Mouse (Mus musculus): ENCODE measurements at regions not wholly inside any gene's neighbourhood (a gene's known extent, or its start where the extent isn't known, plus 50 kb on each side); places are given as distances from the start of the nearest gene placed in this dataset.

- Histone ChIP-seq H3K4me1 (ENCODE audit: control insufficient read depth, insufficient read depth, low read length) (no peaks in the 10 kb centered on the region), H3K4me3 (ENCODE audit: insufficient read depth, low read length) (no peak overlapping the region), H3K27ac (ENCODE audit: insufficient read depth, low read length) (no peak overlapping the region)
- TF ChIP-seq POLR2A (IDR thresholded peaks at IDR 0.05; ENCODE audit: extremely low read depth, insufficient read depth, low read length) (no peak), CTCF (IDR thresholded peaks at IDR 0.05; ENCODE audit: extremely low read depth, insufficient read depth, low read length) (no peak)
Observed at GRCm38 (mm10) chr16:73670516-73670915, 741.1 kb downstream of the Robo2 start.

GRCm38 (mm10) chr16:73652976-73653690, 758.5 kb downstream of the Robo2 start:
- no peak for TF ChIP-seq CTCF (IDR thresholded peaks at IDR 0.05; ENCODE audit: extremely low read depth, insufficient read depth, low read length)
- TF ChIP-seq POLR2A (IDR thresholded peaks at IDR 0.05; ENCODE audit: extremely low read depth, insufficient read depth, low read length): no peak
- no peaks in the 10 kb centered on the region for H3K4me1 ChIP-seq (ENCODE audit: control insufficient read depth, insufficient read depth, low read length)
- H3K27ac ChIP-seq (ENCODE audit: insufficient read depth, low read length): no peak overlapping the region
- no peak overlapping the region for H3K4me3 ChIP-seq (ENCODE audit: insufficient read depth, low read length)

DNA sequence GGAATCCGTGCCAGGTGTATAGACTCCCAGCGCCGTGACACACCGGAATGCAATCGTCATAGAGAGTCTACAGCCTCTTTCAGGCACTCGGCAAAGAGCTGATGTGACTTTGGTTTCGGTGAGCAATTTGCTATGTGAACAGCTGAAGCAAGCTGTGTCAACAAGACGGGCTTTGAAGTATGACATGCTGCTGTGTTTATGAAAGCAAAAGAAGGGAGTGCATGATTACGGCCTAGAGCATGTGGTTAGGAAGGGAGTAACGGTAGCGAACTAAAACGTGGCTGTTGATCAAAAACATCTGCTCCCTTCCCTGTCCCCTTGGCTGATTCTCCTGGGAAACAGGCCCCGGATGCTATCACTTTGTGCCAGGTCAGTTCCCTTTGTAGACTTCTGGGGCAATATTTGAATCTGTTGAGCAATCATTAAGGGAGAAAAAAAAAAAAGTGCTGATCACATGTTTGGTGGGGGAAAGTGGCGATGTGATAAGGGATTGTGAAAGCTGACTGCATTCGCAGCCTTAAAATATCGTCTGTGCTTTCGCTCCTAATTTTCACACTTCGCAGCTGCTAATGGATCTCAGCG, 764.3 kb downstream of the Robo2 start:
- no peak overlapping the region for H3K4me3 ChIP-seq (ENCODE audit: insufficient read depth, low read length)
- TF ChIP-seq CTCF (IDR thresholded peaks at IDR 0.05; ENCODE audit: extremely low read depth, insufficient read depth, low read length) (no peak), POLR2A (IDR thresholded peaks at IDR 0.05; ENCODE audit: extremely low read depth, insufficient read depth, low read length) (no peak)
- H3K27ac ChIP-seq (ENCODE audit: insufficient read depth, low read length): no peak overlapping the region
- H3K4me1 ChIP-seq (ENCODE audit: control insufficient read depth, insufficient read depth, low read length): no peaks in the 10 kb centered on the region

DNA sequence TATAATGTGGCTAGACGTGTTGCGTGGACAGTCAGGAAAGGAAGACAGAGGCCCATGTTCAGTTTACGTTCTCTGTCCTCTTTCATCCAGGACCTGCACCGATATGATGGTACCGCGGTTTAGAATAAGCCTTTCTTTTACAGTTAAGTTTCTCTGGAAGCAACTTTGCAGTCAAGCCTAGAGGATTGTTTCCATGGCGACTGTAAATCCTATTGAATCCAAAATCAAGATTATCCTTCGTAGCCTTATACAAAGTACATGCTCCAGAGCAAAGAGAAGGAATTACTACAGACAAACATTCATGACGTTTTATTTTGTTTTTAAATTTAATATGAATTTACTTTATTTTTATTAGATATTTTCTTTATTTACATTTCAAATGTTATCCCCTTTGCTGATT, 798.6 kb downstream of the Robo2 start:
- TF ChIP-seq CTCF (IDR thresholded peaks at IDR 0.05; ENCODE audit: extremely low read depth, insufficient read depth, low read length): no peak
- H3K27ac ChIP-seq (ENCODE audit: insufficient read depth, low read length): no peak overlapping the region
- H3K4me3 ChIP-seq (ENCODE audit: insufficient read depth, low read length): no peak overlapping the region
- no peaks in the 10 kb centered on the region for H3K4me1 ChIP-seq (ENCODE audit: control insufficient read depth, insufficient read depth, low read length)

DNA sequence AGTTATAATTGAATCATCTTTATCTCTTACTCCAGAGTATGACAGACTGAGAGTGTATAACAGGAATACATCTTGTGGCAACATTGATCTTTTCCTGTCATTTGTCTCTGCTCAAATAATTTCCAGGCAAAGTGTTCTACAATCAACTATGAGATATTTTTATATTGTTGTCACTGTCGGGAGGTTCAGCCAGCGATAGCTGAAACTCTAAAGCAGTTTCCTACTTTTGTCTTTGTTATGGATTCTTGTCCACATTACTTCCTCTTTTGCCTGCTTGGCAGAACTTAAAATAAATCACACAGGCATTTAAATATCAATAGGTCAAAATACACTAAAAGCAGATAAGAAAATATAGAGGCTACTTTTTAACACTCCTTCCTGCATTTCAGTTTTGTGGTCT, 820.2 kb downstream of the Robo2 start:
- Histone ChIP-seq H3K4me1 (ENCODE audit: control insufficient read depth, insufficient read depth, low read length) (no peaks in the 10 kb centered on the region), H3K27ac (ENCODE audit: insufficient read depth, low read length) (no peak overlapping the region), H3K4me3 (ENCODE audit: insufficient read depth, low read length) (no peak overlapping the region)
- TF ChIP-seq POLR2A (IDR thresholded peaks at IDR 0.05; ENCODE audit: extremely low read depth, insufficient read depth, low read length): no peak
- no peak for TF ChIP-seq CTCF (IDR thresholded peaks at IDR 0.05; ENCODE audit: extremely low read depth, insufficient read depth, low read length)

GRCm38 (mm10) chr16:73561216-73561615, 850.4 kb downstream of the Robo2 start:
- Histone ChIP-seq H3K4me3 (ENCODE audit: insufficient read depth, low read length) (no peak overlapping the region), H3K27ac (ENCODE audit: insufficient read depth, low read length) (no peak overlapping the region), H3K4me1 (ENCODE audit: control insufficient read depth, insufficient read depth, low read length) (no peaks in the 10 kb centered on the region)
- no peak for TF ChIP-seq POLR2A (IDR thresholded peaks at IDR 0.05; ENCODE audit: extremely low read depth, insufficient read depth, low read length)
- TF ChIP-seq CTCF (IDR thresholded peaks at IDR 0.05; ENCODE audit: extremely low read depth, insufficient read depth, low read length): no peak

DNA sequence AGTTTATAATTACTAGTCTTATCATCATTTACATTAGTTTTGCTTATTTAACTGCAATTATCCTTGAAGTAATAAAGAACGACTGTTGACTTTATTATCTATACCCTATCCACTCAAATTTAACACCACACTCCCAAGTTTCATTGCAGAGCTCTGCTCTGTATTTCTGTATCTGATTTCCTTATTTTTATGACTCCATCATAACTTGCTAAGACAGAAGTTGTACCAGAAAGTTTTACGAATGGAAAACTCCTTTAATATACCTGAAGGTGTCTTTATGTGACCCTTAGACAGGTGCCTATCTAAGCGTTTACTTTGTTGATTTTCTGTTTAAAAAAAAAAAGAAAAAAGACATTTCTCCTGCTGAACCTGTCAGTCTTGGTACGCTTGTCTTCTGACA, 854.7 kb downstream of the Robo2 start:
- no peaks in the 10 kb centered on the region for H3K4me1 ChIP-seq (ENCODE audit: control insufficient read depth, insufficient read depth, low read length)
- no peak for TF ChIP-seq POLR2A (IDR thresholded peaks at IDR 0.05; ENCODE audit: extremely low read depth, insufficient read depth, low read length)
- TF ChIP-seq CTCF (IDR thresholded peaks at IDR 0.05; ENCODE audit: extremely low read depth, insufficient read depth, low read length): no peak
- H3K27ac ChIP-seq (ENCODE audit: insufficient read depth, low read length): no peak overlapping the region
- no peak overlapping the region for H3K4me3 ChIP-seq (ENCODE audit: insufficient read depth, low read length)

DNA sequence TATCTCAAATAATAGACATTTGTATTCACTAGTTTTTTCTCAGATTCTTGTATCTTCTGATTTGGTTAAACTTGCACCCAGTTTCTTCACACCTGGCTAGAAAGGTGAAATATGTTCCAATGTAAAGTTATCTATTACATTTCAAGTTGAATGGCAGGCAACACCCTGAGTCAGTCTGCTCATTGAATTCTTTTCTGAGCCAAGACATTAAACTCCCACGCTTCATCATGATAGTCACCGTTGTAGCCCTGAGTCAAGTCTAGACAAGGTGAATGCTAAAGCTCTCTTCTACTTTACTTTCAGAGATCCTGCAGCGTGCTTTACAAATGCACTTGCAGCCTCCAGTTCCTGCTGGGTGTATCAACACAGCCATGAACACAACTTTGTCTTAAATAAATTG, 868.0 kb downstream of the Robo2 start:
- H3K27ac ChIP-seq (ENCODE audit: insufficient read depth, low read length): no peak overlapping the region
- H3K4me1 ChIP-seq (ENCODE audit: control insufficient read depth, insufficient read depth, low read length): no peaks in the 10 kb centered on the region
- no peak overlapping the region for H3K4me3 ChIP-seq (ENCODE audit: insufficient read depth, low read length)
- no peak for TF ChIP-seq POLR2A (IDR thresholded peaks at IDR 0.05; ENCODE audit: extremely low read depth, insufficient read depth, low read length)
- no peak for TF ChIP-seq CTCF (IDR thresholded peaks at IDR 0.05; ENCODE audit: extremely low read depth, insufficient read depth, low read length)

DNA sequence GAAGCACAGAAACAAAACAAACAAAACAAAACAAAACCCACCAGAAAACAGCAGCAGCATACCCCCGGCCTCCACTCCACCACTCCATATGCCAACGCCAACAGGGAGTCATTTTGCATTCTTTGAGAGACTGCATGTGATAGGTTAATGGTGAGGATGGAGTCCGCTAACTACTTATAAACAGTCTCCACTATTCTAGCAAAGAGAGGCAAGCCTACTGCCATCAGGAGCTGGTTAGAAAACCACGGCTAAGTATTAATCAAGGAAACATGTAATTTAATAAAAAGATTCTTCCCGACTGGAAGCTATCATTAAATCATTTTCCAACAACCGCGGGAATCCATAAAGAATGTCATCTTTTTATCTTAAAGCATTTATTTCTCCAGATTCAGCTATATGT, 873.6 kb downstream of the Robo2 start:
- H3K4me1 ChIP-seq (ENCODE audit: control insufficient read depth, insufficient read depth, low read length): no peaks in the 10 kb centered on the region
- TF ChIP-seq POLR2A (IDR thresholded peaks at IDR 0.05; ENCODE audit: extremely low read depth, insufficient read depth, low read length) (no peak), CTCF (IDR thresholded peaks at IDR 0.05; ENCODE audit: extremely low read depth, insufficient read depth, low read length) (no peak)
- H3K4me3 ChIP-seq (ENCODE audit: insufficient read depth, low read length): no peak overlapping the region
- H3K27ac ChIP-seq (ENCODE audit: insufficient read depth, low read length): no peak overlapping the region

- TF ChIP-seq CTCF (IDR thresholded peaks at IDR 0.05; ENCODE audit: extremely low read depth, insufficient read depth, low read length): no peak
- TF ChIP-seq POLR2A (IDR thresholded peaks at IDR 0.05; ENCODE audit: extremely low read depth, insufficient read depth, low read length): no peak
- Histone ChIP-seq H3K27ac (ENCODE audit: insufficient read depth, low read length) (no peak overlapping the region), H3K4me3 (ENCODE audit: insufficient read depth, low read length) (no peak overlapping the region), H3K4me1 (ENCODE audit: control insufficient read depth, insufficient read depth, low read length) (no peaks in the 10 kb centered on the region)
Observed at GRCm38 (mm10) chr16:73537541-73537940, 874.1 kb downstream of the Robo2 start.

Data from cortical plate, adult 2 months (tissue).